10 mouse cellular contexts compared by ENCODE assay signal in the genomic region with DNA sequence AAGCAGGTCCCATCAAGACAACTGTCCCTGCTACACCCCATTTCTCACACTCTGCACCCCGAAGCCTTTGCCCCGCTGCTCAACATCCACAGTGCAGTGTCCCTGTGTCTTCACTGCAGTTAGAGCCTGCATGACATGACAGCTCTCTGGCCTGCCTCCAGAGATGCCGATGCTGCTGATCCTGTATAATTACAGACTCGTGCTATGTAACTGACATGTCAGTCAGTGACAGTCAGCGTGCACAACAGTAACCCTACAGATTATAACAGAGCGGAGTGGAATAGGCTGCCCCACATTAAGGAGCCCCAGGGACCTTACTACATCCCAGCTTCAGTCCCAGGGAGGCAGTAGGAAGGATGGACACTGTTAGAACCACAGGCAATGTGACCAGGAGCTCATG. TPM values are rescaled to one million over a fixed set of nuclear protein-coding genes. Genes with fewer than 3 reads are reported as not detected.
"Had no signal": no experiment of that assay in that cellular context is flagged by ENCODE, and none has a peak within 500 bp of the region (broad histone marks: within the 10 kb centered on the region; RNA-seq: fewer than 3 reads in every experiment).

No protein-coding gene starts in this region.

RNA-seq across cellular contexts. Expression of a gene that starts 3.4 kb away (rescaled TPM):
- total RNA-seq: neutrophil, adult 5-6 weeks had no signal
- polyA plus RNA-seq: neural tube, embryonic 13.5 days; neural tube, embryonic 14.5 days; neural tube, embryonic 15.5 days; small intestine, adult 2 months had no signal

RNA-seq across cellular contexts. Expression of a gene that starts 10.3 kb away (rescaled TPM):
- total RNA-seq: neutrophil, adult 5-6 weeks had no signal

RNA-seq across cellular contexts. Expression of a gene that starts 24.6 kb away (rescaled TPM):
- total RNA-seq: neutrophil, adult 5-6 weeks had no signal

RNA-seq across cellular contexts. Expression of a gene that starts 30.7 kb away (rescaled TPM):
- total RNA-seq: neutrophil, adult 5-6 weeks had no signal
- polyA plus RNA-seq: neural tube, embryonic 13.5 days; neural tube, embryonic 14.5 days; spleen, adult 2 months; stomach, embryonic 14.5 days; stomach, postnatal 0 days; thymus, postnatal 0 days; urinary bladder, adult 2 months had no signal
